Mouse (Mus musculus): ENCODE results near the gene Dennd1c.

Gene Dennd1c

DNA sequence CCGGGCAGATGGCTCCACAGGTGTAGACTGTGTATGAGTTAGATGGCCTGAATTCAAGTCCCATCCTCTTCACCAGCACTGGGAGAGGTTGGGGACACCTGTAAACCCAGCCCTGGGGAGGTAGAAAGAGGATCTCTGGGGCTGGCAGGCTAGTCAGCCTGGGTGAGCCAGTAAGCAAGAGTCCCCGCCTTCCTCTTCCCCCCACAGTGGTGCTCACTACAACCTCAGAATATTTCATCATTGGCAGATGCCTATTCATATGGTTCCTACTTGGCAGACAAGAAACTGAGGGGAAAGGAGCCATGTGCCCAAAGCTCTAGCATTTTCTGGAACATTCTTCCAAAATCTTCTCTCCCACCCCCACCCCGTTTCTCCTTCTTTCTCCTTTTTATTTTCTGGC, 29.5 kb downstream of the Dennd1c start:
- in situ Hi-C loops (cut with MboI, MseI): no loop called here

DNA sequence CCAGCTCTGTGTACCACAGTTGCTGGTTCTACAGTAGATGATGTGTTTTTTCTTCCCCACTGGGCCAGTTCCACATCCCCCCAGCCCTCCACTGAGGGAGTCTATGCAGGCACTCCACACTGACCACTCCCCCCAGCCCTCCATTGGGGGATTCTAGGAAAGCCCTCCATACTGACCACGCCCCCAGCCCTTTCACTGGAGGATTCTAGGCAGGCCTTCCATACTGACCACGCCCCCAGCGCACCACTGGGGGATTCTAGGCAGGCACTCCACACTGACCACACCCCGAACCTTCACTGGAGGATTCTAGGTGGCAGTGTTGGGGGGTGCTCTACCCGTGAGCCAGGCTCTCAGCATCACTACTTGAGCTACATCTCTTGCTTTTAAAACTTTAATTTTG, 30.9 kb downstream of the Dennd1c start:
- in situ Hi-C loops (cut with MboI, MseI): no loop called here

GRCm38 (mm10) chr17:57041554-57041953, 36.8 kb downstream of the Dennd1c start, which contains the start of gene Slc25a41:
TSS of gene Slc25a41 (minus strand) at chr17:57041654.
- in situ Hi-C loops (cut with MboI, MseI): no loop called here

DNA sequence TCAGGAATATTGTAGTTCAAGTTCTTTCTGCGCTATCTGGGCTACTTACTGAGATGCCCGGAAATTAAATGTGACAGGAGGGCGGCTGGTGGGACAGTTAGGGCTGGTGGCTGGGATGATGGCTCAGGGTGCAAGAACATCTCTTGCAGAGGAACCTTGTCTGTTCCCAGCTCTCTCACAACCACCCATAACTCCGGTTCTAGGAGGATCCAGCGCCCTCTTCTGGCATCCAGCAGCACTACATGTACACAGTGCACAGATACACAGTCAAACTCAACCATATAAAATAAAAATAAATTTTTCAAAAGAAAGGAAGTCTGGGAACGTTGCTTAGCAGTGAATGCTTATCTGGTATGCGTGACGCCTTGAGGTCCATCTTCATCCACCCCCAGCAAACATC, 39.3 kb downstream of the Dennd1c start:
- in situ Hi-C loops (cut with MboI, MseI): no loop called here

GRCm38 (mm10) chr17:57032854-57033253, 45.5 kb downstream of the Dennd1c start:
- in situ Hi-C loops (cut with MboI, MseI): no loop called here

GRCm38 (mm10) chr17:57031661-57032420, 46.5 kb downstream of the Dennd1c start:
- in situ Hi-C loops (cut with MboI, MseI): no loop called here

- in situ Hi-C loops (cut with MboI, MseI): no loop called here
Observed at GRCm38 (mm10) chr17:57030931-57031660, 47.2 kb downstream of the Dennd1c start, which contains the start of gene Khsrp. TSS of gene Khsrp (minus strand) at chr17:57031522.

- in situ Hi-C loops (cut with MboI, MseI): loop anchor here (5.0 to 10.0 kb wide), 2 partner anchors 92 to 1065 kb away; partner anchors contain the start of gene Mllt1 (in 1 of the 2)
Observed at GRCm38 (mm10) chr17:57029691-57030090, 48.6 kb downstream of the Dennd1c start.

GRCm38 (mm10) chr17:57027471-57027870, 50.8 kb downstream of the Dennd1c start:
- in situ Hi-C loops (cut with MboI, MseI): loop anchor here (5.0 to 10.0 kb wide), 2 partner anchors 90 to 1063 kb away; partner anchors contain the start of gene Mllt1 (in 1 of the 2)

GRCm38 (mm10) chr17:57020960-57021359, 57.4 kb downstream of the Dennd1c start:
- in situ Hi-C loops (cut with MboI, MseI): loop anchor here in 1 of 2 experiments (10.0 kb wide), 1 partner anchor 1056 kb away; no protein-coding TSS in a partner anchor

DNA sequence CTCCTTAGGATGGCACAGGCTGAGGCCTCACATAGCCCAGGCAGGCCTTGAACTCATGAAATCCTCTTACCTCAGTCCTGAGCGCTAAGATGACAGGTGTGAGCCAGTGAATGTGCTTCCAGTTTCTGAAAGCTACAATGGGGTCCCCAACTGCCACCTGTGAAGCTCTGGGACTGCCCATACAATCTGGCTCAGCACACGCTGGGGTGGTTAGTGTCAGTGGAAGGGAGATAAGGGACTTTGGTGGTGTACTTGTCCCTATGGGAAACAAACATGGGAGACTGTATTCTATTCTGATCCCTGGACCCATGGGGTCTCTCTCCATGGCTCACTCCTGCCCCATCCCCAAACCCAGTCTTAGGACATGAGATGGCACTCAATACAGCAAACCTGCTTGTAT, 58.6 kb downstream of the Dennd1c start:
- in situ Hi-C loops (cut with MboI, MseI): loop anchor here in 1 of 2 experiments (10.0 kb wide), 1 partner anchor 1055 kb away; no protein-coding TSS in a partner anchor
